Mouse (Mus musculus) hindbrain, embryonic 14.5 days (tissue): Measurements from ENCODE around the gene Rfxank. TPM values are rescaled to one million over a fixed set of nuclear protein-coding genes. Genes with fewer than 3 reads are reported as not detected.

Source experiments
- ATAC-seq: fragments of 200-750 bp; cut with Nextera tagmentation; 2 replicates; pipeline ENCODE4 v1.8.0; 2017; ENCODE audit warnings: moderate number of reproducible peaks, mild to moderate bottlenecking, moderate TSS enrichment, moderate library complexity; ENCODE audit not compliant: low FRiP score
- DNase-seq: peaks from one replicate; pipeline ENCODE4 v3.0.0-alpha.2; 2015; ENCODE audit warnings: low spot score
- H3K27ac ChIP-seq: fragments of 300-500 bp; sonication (generic); 2 replicates; pipeline ENCODE4 v1.5.1; 2014; ENCODE audit warnings: mild to moderate bottlenecking, moderate library complexity
- H3K27me3 ChIP-seq: fragments of 300-500 bp; sonication (generic); 2 replicates; pipeline ENCODE4 v1.6.1; 2014; ENCODE audit warnings: mild to moderate bottlenecking, low read length, mixed read lengths; ENCODE audit not compliant: control insufficient read depth, insufficient read depth
- H3K36me3 ChIP-seq: fragments of 300-500 bp; sonication (generic); replicated peaks from 2 replicates; pipeline ENCODE4 v1.6.1; 2014; ENCODE audit not compliant: control insufficient read depth, insufficient read depth
- H3K4me1 ChIP-seq: fragments of 300-500 bp; sonication (generic); replicated peaks from 2 replicates; pipeline ENCODE4 v1.6.1; 2014; ENCODE audit warnings: antibody characterized with exemption, low read length, mixed read lengths; ENCODE audit not compliant: control insufficient read depth, insufficient read depth
- H3K4me2 ChIP-seq: fragments of 300-500 bp; sonication (generic); replicated peaks from 2 replicates; pipeline ENCODE4 v1.6.1; 2014; ENCODE audit warnings: mild to moderate bottlenecking, moderate library complexity
- H3K4me3 ChIP-seq: fragments of 300-500 bp; sonication (generic); replicated peaks from 2 replicates; pipeline ENCODE4 v1.5.1; 2014; ENCODE audit warnings: mild to moderate bottlenecking, low read length
- H3K9ac ChIP-seq: fragments of 300-500 bp; sonication (generic); 2 replicates; pipeline ENCODE4 v1.6.1; 2014
- H3K9me3 ChIP-seq: fragments of 300-500 bp; sonication (generic); 2 replicates; pipeline ENCODE4 v1.6.1; 2016; ENCODE audit warnings: low read length; ENCODE audit not compliant: control insufficient read depth
- WGBS: fragments of 180-500 bp; shearing (Covaris S2); extraction: QIAGEN DNeasy Blood & Tissue Kit; methylation state at CpG from one replicate; pipeline ENCODE4 v1.1.7; 2014; 5-methylcytosine and 5-hydroxymethylcytosine counted together
- polyA plus RNA-seq: library from polyadenylated mRNA; unstranded; fragments of >200 nt; fragmentation: Nextera tagmentation; extraction: Ambion mirVana; gene quantifications from 2 replicates; pipeline ENCODE4 v1.2.1, GENCODE M21; 2014

The Rfxank gene
- polyA plus RNA-seq, 1 experiment from 2014 or later = 8.2 TPM

DNA sequence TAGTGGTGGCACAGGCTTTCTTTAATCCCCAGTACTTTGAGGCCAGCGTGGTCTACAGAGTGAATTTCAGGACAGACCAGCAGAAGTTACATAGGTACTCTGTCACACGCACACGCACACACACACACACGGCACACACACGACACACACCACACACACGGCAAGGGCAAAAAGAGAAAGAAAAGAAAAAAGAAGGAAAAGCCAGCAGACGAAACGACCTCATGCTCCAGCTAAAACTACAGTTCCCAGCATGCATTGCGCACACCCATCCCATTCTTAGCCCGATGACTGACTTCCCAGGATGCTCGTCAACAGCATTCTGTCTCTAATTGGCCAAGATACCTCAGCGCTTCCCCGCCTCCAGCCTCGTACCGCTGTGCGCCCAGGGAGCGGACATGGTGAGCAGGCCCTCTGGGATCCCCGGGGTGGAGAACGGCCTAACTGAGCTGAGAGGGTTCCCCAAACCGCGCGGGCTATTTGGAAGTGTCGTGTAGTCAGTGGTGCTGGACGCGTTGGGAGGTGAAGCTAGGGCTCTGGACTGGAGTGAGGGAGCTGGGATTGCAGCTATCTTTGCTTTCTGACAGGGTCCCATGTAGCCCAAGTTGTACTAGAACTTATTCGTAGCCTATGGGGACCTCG, 33.2 kb upstream of the Rfxank start, which contains the start of gene Tmem161a:
Gene Tmem161a (plus strand): TSS at position 314 of the 639 bp plus-strand sequence.
- Histone ChIP-seq H3K27me3 (no peaks in the 10 kb centered on the region), H3K4me1 (peaks cover 14% of the 10 kb centered on the region), H3K4me3 (peak within 1 kb of the TSS; percentile 55), H3K27ac (peak within 1 kb of the TSS; percentile 38; the same call in 1 of the 2 replicates), H3K36me3 (peaks cover 3% of the 10 kb centered on the region; the same call in 1 of the 2 replicates), H3K9me3 (no peaks in the 10 kb centered on the region), H3K9ac (peak within 1 kb of the TSS; percentile 78), H3K4me2 (peak within 1 kb of the TSS; percentile 65)
- 2% methylated on average over 27 of the region's 27 CpGs for WGBS
- DNase-seq (peak; percentile 93), ATAC-seq (peak; percentile 95)

DNA sequence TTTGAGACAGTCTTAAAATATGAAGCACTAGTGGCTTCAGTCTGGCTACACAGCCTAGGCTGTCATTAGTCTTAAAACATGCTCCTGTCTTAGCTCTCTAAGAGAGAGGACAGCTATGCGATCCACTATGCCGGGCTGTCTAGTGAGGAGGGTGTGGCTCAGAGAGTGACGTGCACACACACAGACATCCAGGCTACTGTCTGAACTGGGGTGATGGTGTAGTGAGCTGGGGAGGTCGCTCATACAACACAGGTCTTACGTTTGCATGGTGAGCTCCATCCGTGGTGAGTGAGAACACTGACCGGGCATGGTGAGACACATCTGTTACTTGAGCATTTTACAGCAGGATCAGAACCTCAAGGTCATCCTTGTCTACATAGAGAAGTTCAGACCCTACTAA, 32.3 kb upstream of the Rfxank start:
- DNase-seq (no peak), ATAC-seq (no peak)
- Histone ChIP-seq H3K9me3 (no peaks in the 10 kb centered on the region), H3K36me3 (no peaks in the 10 kb centered on the region), H3K4me3 (no peak overlapping the region), H3K27ac (no peak overlapping the region), H3K4me2 (0 out of 2 replicates have a peak overlapping the region, but pooled peaks have one; percentile 65), H3K9ac (no peak overlapping the region), H3K4me1 (peaks cover 21% of the 10 kb centered on the region), H3K27me3 (0 out of 2 replicates have a peak, but pooled peaks cover under 1% of the 10 kb centered on the region)
- 90% methylated on average over 7 of the region's 7 CpGs for WGBS

DNA sequence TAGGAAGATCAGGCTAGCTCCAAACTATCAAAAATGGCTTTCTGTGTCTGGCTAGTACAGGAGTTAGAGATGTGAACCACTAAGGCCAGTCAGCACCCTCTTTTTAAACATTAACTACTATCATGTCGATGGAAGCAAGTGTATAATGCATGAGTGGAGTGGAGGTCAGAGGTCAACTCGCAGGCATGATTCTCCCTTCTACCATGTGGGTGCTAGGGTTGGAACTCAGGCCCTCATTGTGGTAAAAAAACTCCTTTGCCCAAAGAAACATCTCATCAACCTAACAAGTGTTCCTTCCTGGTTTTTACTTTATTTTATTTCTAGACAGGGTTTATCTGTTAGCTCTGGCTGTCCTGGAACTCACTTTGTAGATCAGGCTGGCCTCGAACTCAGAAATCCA, 31.8 kb upstream of the Rfxank start:
- WGBS = 72% methylated on average over 3 of the region's 3 CpGs
- Histone ChIP-seq H3K9ac (no peak overlapping the region), H3K36me3 (no peaks in the 10 kb centered on the region), H3K4me2 (no peak overlapping the region), H3K4me3 (no peak overlapping the region), H3K27ac (no peak overlapping the region), H3K4me1 (peaks cover 21% of the 10 kb centered on the region), H3K9me3 (no peaks in the 10 kb centered on the region), H3K27me3 (0 out of 2 replicates have a peak, but pooled peaks cover 5% of the 10 kb centered on the region)
- no peak for DNase-seq
- no peak for ATAC-seq

DNA sequence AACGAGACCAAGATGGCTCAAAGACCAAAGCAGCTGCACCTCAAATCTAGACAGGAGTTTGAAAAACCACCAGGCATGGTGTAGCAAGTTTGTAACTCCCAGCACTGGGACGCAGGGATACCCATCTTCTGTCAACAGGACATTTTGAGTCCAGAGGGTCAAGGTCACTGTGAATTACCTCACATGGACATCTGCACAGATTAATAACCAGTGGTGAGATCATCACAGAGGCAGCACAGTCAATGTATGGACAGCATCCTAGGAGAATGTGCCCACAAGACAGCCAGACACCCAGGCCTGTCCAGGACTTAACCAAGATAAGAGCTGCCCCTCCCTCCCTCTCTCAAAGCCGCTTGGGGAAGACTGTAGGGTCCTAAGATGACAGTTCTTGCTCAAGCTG, 31.2 kb upstream of the Rfxank start:
- H3K36me3 ChIP-seq = no peaks in the 10 kb centered on the region
- no peak overlapping the region for H3K27ac ChIP-seq
- whole genome bisulfite sequencing = 94% methylated on average over 3 of the region's 3 CpGs
- no peak for ATAC-seq
- 0 out of 2 replicates have a peak, but pooled peaks cover 6% of the 10 kb centered on the region for H3K27me3 ChIP-seq
- peaks cover 21% of the 10 kb centered on the region for H3K4me1 ChIP-seq
- no peak for DNase-seq
- H3K4me2 ChIP-seq = no peak overlapping the region
- H3K9me3 ChIP-seq = no peaks in the 10 kb centered on the region
- H3K4me3 ChIP-seq = no peak overlapping the region
- H3K9ac ChIP-seq = no peak overlapping the region

DNA sequence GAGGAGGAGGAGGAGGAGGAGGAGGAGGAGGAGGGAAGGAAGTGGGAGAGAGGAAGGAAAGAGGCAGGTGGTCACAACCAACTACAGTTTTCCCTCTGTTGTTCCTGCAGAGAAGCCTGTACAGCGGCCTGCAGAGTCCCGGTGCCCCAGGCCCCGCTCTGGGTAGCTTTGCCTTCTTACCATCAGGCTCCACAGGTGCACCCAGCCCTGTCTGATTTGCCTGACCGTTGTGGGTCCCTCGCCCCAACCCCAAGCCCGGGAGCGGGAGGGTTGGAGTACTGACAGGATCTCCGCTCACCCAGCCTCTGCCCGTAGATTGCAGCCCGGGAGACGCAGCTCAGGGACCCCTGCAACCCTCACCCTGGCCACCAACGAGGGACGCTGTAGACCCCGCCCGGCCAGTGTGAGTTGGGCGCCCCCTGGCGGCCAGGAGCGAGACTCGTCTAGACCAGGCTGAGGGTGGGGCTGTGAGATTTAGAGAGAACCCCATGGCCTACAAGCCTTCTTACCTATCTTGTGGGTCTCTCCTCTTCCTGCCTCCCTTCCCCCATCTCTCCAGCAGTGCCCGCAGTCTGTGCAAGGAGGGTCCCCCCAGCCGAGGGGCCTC, 27.7 kb upstream of the Rfxank start:
- peak; percentile 79 for DNase-seq
- H3K9ac ChIP-seq = peak overlapping the region; percentile 45; the same call in 1 of the 2 replicates

DNA sequence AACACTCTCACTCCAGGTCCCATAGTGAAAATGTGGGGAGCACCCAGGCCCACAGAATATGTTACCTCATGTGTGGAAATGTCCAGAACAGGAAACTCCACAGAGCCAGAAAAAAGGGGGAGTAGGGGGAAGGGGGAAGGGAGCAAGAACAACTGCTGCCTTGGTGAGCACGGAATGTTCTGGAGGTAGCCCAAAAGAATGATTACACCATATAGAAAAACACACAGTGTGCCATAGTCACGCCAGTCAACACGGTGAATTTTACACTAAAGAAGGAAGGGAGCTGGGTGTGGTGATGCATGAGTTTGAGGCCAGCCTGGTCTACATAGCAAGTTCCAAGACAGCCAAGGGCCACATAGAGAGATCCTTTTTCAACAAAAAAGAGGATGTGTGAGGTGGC, 24.4 kb upstream of the Rfxank start:
- no peak for ATAC-seq

More for the DNA sequence above, 27.7 kb upstream of the Rfxank start:
- Histone ChIP-seq H3K27ac (no peak overlapping the region), H3K4me2 (peak overlapping the region; percentile 52), H3K9me3 (no peaks in the 10 kb centered on the region), H3K4me1 (peaks cover 10% of the 10 kb centered on the region), H3K27me3 (0 out of 2 replicates have a peak, but pooled peaks cover 6% of the 10 kb centered on the region), H3K36me3 (no peaks in the 10 kb centered on the region), H3K4me3 (peak overlapping the region; percentile 19)
- WGBS = 3% methylated on average over 21 of the region's 21 CpGs
- peak; percentile 77 for ATAC-seq

DNA sequence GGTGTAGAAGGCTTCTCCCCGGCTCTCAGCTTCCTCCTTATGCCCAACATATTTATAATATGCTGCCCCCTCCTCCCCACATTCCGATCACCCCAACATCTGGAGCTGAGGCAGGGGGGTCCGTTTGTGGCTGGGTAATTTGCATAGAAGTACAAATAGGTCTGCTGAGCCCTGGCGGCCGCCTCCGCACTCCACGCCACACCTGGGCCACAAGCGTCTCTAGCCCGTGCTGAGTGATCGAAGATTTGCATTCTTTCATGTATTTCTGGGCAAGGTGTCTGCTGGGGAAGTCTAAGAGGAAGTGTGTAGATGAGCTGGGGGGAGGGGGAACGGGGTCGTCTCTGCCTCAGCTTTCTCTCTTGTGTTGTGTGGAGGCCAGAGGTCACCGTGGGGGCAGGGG, 21.1 kb upstream of the Rfxank start:
- no peaks in the 10 kb centered on the region for H3K4me1 ChIP-seq
- H3K27ac ChIP-seq = no peak overlapping the region
- DNase-seq (no peak), ATAC-seq (no peak)
- H3K9me3 ChIP-seq = no peaks in the 10 kb centered on the region
- no peak overlapping the region for H3K4me2 ChIP-seq
- 64% methylated on average over 13 of the region's 13 CpGs for WGBS
- no peaks in the 10 kb centered on the region for H3K27me3 ChIP-seq
- H3K9ac ChIP-seq = no peak overlapping the region
- no peak overlapping the region for H3K4me3 ChIP-seq
- H3K36me3 ChIP-seq = no peaks in the 10 kb centered on the region

More for the DNA sequence above, 24.4 kb upstream of the Rfxank start:
- Histone ChIP-seq H3K4me2 (no peak overlapping the region), H3K9ac (no peak overlapping the region), H3K9me3 (no peaks in the 10 kb centered on the region), H3K27ac (no peak overlapping the region), H3K36me3 (no peaks in the 10 kb centered on the region), H3K27me3 (0 out of 2 replicates have a peak, but pooled peaks cover 6% of the 10 kb centered on the region), H3K4me1 (peaks cover 7% of the 10 kb centered on the region; the same call in 1 of the 2 replicates), H3K4me3 (no peak overlapping the region)
- no peak for DNase-seq
- 82% methylated on average over 3 of the region's 3 CpGs for WGBS

DNA sequence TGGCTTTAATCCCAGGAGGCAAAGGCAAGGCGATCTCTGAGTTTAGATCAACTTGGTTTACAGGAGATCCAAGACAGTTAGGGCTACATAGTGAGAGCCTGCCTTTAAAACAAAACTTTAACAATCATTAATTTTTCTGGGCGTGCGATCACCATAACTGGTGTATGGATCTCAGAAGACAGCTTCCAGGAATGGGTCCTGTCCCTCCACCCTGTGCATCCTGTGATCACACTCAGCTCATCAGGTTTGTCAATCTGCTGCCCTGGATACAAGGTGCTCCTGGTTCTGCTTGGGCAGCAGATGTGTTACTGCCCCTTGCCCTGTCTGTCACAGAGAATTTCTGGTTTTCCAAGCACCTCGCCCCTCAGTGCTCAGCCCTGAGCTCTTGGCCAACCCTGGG, 20.3 kb upstream of the Rfxank start:
- Histone ChIP-seq H3K27ac (no peak overlapping the region), H3K9ac (no peak overlapping the region), H3K4me2 (peak overlapping the region; percentile 69; the same call in 1 of the 2 replicates), H3K4me3 (no peak overlapping the region), H3K27me3 (no peaks in the 10 kb centered on the region), H3K9me3 (no peaks in the 10 kb centered on the region), H3K4me1 (no peaks in the 10 kb centered on the region), H3K36me3 (no peaks in the 10 kb centered on the region)
- DNase-seq = no peak
- 86% methylated on average over 4 of the region's 4 CpGs for WGBS
- no peak for ATAC-seq

DNA sequence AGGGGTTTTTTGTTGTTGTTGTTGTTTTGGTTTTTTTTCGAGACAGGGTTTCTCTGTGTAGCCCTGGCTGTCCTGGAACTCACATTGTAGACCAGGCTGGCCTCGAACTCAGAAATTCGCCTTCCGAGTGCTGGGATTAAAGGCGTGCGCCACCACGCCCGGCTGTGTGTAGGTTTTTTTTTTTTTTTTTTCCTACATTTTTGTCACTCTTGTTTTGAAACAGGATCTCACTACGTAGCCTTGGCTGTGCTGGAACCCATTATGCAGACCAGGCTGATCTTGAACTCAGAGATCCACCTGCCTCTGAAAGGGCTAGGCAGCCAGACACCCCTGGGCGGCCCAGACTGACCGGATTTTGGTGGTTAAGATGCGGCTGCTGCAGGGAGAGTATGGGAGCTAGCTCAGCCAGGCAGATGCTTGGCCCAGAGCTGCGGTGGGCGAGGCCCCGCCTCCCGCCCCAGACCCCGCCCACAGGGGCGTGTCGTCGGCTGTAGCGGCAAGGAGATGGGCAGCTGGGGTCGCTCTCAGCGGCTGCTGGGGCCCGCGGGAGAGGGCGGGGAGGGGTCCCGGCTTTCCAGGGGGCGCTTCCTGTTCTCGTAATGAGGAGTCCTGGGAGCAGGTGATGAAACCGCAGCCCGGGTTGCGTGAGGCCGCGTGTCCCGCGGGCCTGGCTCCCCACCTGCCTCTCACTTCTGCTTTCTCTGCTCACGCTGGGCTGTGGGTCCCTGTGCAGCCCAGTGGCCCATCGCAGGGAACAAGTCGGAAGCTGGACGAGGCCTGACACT, 19.3 kb upstream of the Rfxank start:
- H3K4me3 ChIP-seq = peak overlapping the region; percentile 42
- WGBS = 13% methylated on average over 38 of the region's 40 CpGs
- H3K4me1 ChIP-seq = no peaks in the 10 kb centered on the region
- peak overlapping the region; percentile 57 for H3K9ac ChIP-seq
- H3K36me3 ChIP-seq = no peaks in the 10 kb centered on the region
- ATAC-seq (peak; percentile 93), DNase-seq (peak; percentile 81)
- H3K4me2 ChIP-seq = peak overlapping the region; percentile 69
- no peaks in the 10 kb centered on the region for H3K9me3 ChIP-seq
- 0 out of 2 replicates have a peak overlapping the region, but pooled peaks have one; percentile 11 for H3K27ac ChIP-seq
- H3K27me3 ChIP-seq = no peaks in the 10 kb centered on the region
